ENCODE assay signal across 8 mouse cellular contexts in the genomic region with DNA sequence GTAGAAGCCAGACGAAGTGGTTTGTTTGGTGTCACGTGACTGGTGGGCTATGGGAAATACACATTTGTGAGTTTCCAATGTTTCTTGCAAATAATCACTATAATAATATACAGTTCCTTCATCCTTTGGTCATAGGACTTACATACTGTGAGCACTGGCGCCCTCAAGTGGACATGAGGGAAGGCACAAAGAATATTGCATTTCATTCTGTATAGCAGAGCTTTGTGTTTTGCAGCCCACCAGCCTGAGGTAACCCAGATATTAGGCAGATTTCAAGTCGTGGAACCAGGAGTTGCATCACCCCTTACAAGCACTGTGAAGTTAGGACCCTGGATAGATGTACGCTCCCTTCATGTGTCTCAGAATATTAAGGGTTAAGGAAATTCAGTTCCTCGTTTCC. TPM values are rescaled to one million over a fixed set of nuclear protein-coding genes. Genes with fewer than 3 reads are reported as not detected.
DNase-seq lines count a peak whose midpoint lies in the region; ATAC-seq and TF ChIP-seq lines count a peak whose summit lies in the region.

No protein-coding gene starts in this region.

- WGBS in liver, postnatal 0 days (ENCODE audit: insufficient replicate concordance), result 24% methylated on average over 6 of the region's 6 CpGs

- no peaks in the 10 kb centered on the region for H3K27me3 ChIP-seq in liver, postnatal 0 days (ENCODE audit: insufficient read depth, low read length)

- H3K27ac ChIP-seq in liver, postnatal 0 days (ENCODE audit: low read depth), result no peak overlapping the region

- ATAC-seq in liver, postnatal 0 days, result no peak

- H3K4me1 ChIP-seq in liver, postnatal 0 days (ENCODE audit: insufficient read depth), result 0 out of 2 replicates have a peak, but pooled peaks cover 4% of the 10 kb centered on the region

- no peak overlapping the region for H3K9ac ChIP-seq in liver, postnatal 0 days (replicated peaks)

- no peak overlapping the region for H3K4me2 ChIP-seq in liver, postnatal 0 days (ENCODE audit: low read depth, low read length)

- TF ChIP-seq EP300 in liver, postnatal 0 days (IDR thresholded peaks at IDR 0.05; ENCODE audit: low read depth), result no peak

- no peak overlapping the region for H3K4me3 ChIP-seq in liver, postnatal 0 days (ENCODE audit: low read depth, low read length)

- TF ChIP-seq CTCF in liver, postnatal 0 days (IDR thresholded peaks at IDR 0.05; ENCODE audit: low read depth), result peak; percentile 87

- no peaks in the 10 kb centered on the region for H3K36me3 ChIP-seq in liver, postnatal 0 days (replicated peaks; ENCODE audit: insufficient read depth, low read length)

- H3K9me3 ChIP-seq in liver, postnatal 0 days (ENCODE audit: low read length), result no peaks in the 10 kb centered on the region

- DNase-seq in thymus, postnatal 0 days (ENCODE audit: low spot score), result peak; percentile 33
- no peak for DNase-seq in thymus, postnatal 36 days
- peak; percentile 24 for DNase-seq in cerebellum, adult 9-11 months
- DNase-seq in frontal cortex, postnatal 14 days (ENCODE audit: low spot score in 2 of 2), result peak; percentile 13 to 59
- DNase-seq in kidney, postnatal 10 days, result peak; percentile 87
- DNase-seq in liver, postnatal 0 days, result peak; percentile 60
- peak; percentile 22 for DNase-seq in retina, adult 2 months (ENCODE audit: low read depth, low spot score)
- DNase-seq in Muller cell, postnatal 12 days (ENCODE audit: inconsistent ontology term), result no peak

RNA-seq across cellular contexts. Expression of gene Shroom3, which starts 42.7 kb away (rescaled TPM):
- 0.32 and 0.77 TPM in 2 replicates for polyA plus RNA-seq in thymus, postnatal 0 days (2015; fragmentation: Nextera tagmentation; extraction: Ambion mirVana)
- polyA plus RNA-seq in liver, postnatal 0 days (2015; fragmentation: Nextera tagmentation; extraction: Ambion mirVana), result 0.69 and 0.96 TPM in 2 replicates

RNA-seq across cellular contexts. Expression of gene Ccdc158, which starts 50.9 kb away (rescaled TPM):
- polyA plus RNA-seq in thymus, postnatal 0 days (2015; fragmentation: Nextera tagmentation; extraction: Ambion mirVana), result 0.10 and 0.14 TPM in 2 replicates
- 0.20 and 0.23 TPM in 2 replicates for polyA plus RNA-seq in liver, postnatal 0 days (2015; fragmentation: Nextera tagmentation; extraction: Ambion mirVana)

Comparison
In these comparisons a context has a peak if more than half of its experiments do, and no peak if none do; other contexts are left out.
1. DNase-seq: peak in thymus, postnatal 0 days (single experiment), cerebellum, adult 9-11 months (single experiment), frontal cortex, postnatal 14 days (2 of 2), kidney, postnatal 10 days (single experiment), liver, postnatal 0 days (single experiment) and retina, adult 2 months (single experiment); none in thymus, postnatal 36 days (0 of 2) and Muller cell, postnatal 12 days (single experiment).